Mouse (Mus musculus) liver, embryonic 14.5 days (tissue): Measurements from ENCODE around the gene Tmem238. TPM values are rescaled to one million over a fixed set of nuclear protein-coding genes. Genes with fewer than 3 reads are reported as not detected.

Source experiments
- ATAC-seq: fragments of 200-750 bp; cut with Nextera tagmentation; 2 replicates; pipeline ENCODE4 v1.8.0; 2017; ENCODE audit warnings: moderate number of reproducible peaks, mild to moderate bottlenecking, moderate library complexity; ENCODE audit not compliant: insufficient read depth
- DNase-seq, 3 experiments: peaks; one replicate each; pipeline ENCODE4 v3.0.0-alpha.2; 2012 to 2013; ENCODE audit warnings: low read depth in 3 of 3, low spot score in 3 of 3
- H3K27ac ChIP-seq: fragments of 300-500 bp; sonication (generic); 2 replicates; pipeline ENCODE4 v1.5.1; 2014; ENCODE audit warnings: moderate library complexity, mild to moderate bottlenecking, control low read depth, inconsistent platforms
- H3K27me3 ChIP-seq: fragments of 300-500 bp; sonication (generic); 2 replicates; pipeline ENCODE4 v1.6.1; 2014; ENCODE audit warnings: mild to moderate bottlenecking, low read length, moderate library complexity; ENCODE audit not compliant: control insufficient read depth, insufficient read depth
- H3K36me3 ChIP-seq: fragments of 300-500 bp; sonication (generic); replicated peaks from 2 replicates; pipeline ENCODE4 v1.6.1; 2014; ENCODE audit warnings: low read depth; ENCODE audit not compliant: control insufficient read depth, insufficient read depth
- H3K4me1 ChIP-seq, 2 experiments: fragments of 200-500 bp in 1 of 2; fragments of 300-500 bp in 1 of 2; sonication (generic) in 1 of 2; replicated peaks; 2 replicates each; pipeline ENCODE4 v1.6.1; 2012 to 2014; ENCODE audit warnings: antibody characterized with exemption in 1 of 2, inconsistent platforms in 1 of 2, low read length in 1 of 2; ENCODE audit not compliant: control insufficient read depth in 2 of 2, insufficient read depth in 2 of 2
- H3K4me2 ChIP-seq: fragments of 300-500 bp; sonication (generic); 2 replicates; pipeline ENCODE4 v1.6.1; 2014; ENCODE audit warnings: low read depth, mild to moderate bottlenecking, control low read depth, moderate library complexity
- H3K4me3 ChIP-seq, 2 experiments: fragments of 200-500 bp in 1 of 2; fragments of 300-500 bp in 1 of 2; sonication (generic) in 1 of 2; 2 replicates each; pipeline ENCODE4 v1.5.1; 2012 to 2014; ENCODE audit warnings: low read depth in 2 of 2, low read length in 2 of 2, mild to moderate bottlenecking in 2 of 2, control low read depth in 1 of 2, inconsistent platforms in 1 of 2, moderate library complexity in 1 of 2; ENCODE audit not compliant: insufficient read depth in 1 of 2
- H3K9ac ChIP-seq: fragments of 300-500 bp; sonication (generic); replicated peaks from 2 replicates; pipeline ENCODE4 v1.6.1; 2014; ENCODE audit warnings: mild to moderate bottlenecking, control low read depth, moderate library complexity
- H3K9me3 ChIP-seq: fragments of 300-500 bp; sonication (generic); 2 replicates; pipeline ENCODE4 v1.6.1; 2016; ENCODE audit warnings: low read length, mixed read lengths; ENCODE audit not compliant: control insufficient read depth
- CTCF ChIP-seq: IDR thresholded peaks from 2 replicates; pipeline ENCODE4 v1.5.1; 2016; ENCODE audit warnings: antibody characterized with exemption, low read depth, control low read depth
- EP300 ChIP-seq: IDR thresholded peaks from 2 replicates; pipeline ENCODE4 v1.6.1; 2016; ENCODE audit warnings: antibody characterized with exemption, low read depth
- WGBS: fragments of 180-500 bp; shearing (Covaris S2); extraction: QIAGEN DNeasy Blood & Tissue Kit; methylation state at CpG from one replicate; pipeline ENCODE4 v1.1.7; 2014; ENCODE audit not compliant: insufficient replicate concordance; 5-methylcytosine and 5-hydroxymethylcytosine counted together
- polyA plus RNA-seq, 2 experiments: library from polyadenylated mRNA; depleted of rRNA in 1 of 2; stranded (reverse) in 1 of 2; unstranded in 1 of 2; fragments of >200 nt; fragmentation: Nextera tagmentation in 1 of 2; extraction: Ambion mirVana in 1 of 2; gene quantifications; 2 replicates each; pipeline versions ENCODE4 v1.2.1 to v1.2.3; 2012 to 2014

Tmem238 gene
- polyA plus RNA-seq, 2 experiments: 5.8 to 7.5 TPM

DNA sequence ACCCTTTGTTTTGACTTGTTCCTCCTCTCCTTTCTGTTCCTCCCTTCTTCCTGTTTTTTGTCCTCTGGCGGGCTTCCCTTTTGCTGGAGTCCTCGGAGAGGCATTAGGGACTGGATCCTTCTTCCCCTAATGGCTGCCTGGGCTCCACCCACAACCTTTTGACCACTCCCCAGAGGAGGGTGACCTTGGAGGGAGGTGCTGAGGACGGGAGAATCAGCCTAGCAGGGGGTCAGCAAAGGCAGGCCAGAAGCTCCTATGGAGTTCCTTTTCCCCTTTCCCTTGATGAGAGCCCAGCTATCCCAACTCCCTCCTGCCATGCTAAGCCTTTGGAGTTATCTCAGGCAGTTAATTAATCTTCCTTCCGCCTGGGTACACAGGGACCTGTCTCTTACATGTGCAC, 48.3 kb downstream of the Tmem238 start:
- H3K4me1 ChIP-seq: peaks cover 43 to 49% of the 10 kb centered on the region in 2 experiments
- H3K4me3 ChIP-seq: peak overlapping the region; percentile 69 to 99
- 3% methylated on average over 4 of the region's 4 CpGs for WGBS
- H3K27ac ChIP-seq: peak overlapping the region; percentile 74
- H3K27me3 ChIP-seq: no peaks in the 10 kb centered on the region
- H3K9ac ChIP-seq: peak overlapping the region; percentile 76
- peak; percentile 53 for ATAC-seq
- peaks cover 9% of the 10 kb centered on the region for H3K36me3 ChIP-seq
- H3K9me3 ChIP-seq: no peaks in the 10 kb centered on the region
- peak overlapping the region; percentile 95 for H3K4me2 ChIP-seq
- peak; percentile 63 to 79 (median 67) for DNase-seq
- TF ChIP-seq CTCF (no peak), EP300 (no peak)

DNA sequence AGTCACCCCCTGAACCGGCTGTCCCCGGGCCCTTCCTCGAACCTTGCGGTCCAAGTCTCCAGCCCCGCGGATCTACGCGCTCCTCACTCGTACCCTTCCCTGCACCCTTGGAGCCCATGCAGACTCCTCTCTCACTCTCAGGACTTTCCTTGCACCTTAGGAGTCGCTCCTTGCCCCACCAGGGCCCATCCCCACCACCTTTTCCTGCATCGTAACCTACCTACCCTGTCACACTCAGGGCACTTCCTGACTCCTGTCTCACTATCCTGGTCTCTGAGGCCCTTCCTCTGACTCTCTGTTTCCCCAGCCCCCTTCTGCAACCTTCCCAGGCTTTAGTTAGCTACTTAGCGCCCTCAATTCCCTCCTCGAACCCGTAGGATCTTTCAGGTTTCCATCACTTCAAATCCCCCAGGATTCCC, 49.1 kb downstream of the Tmem238 start:
- Histone ChIP-seq H3K36me3 (peaks cover 4% of the 10 kb centered on the region), H3K9ac (peak overlapping the region; percentile 76), H3K4me3 (peak overlapping the region; percentile 69 to 99), H3K27me3 (no peaks in the 10 kb centered on the region), H3K4me2 (peak overlapping the region; percentile 95), H3K4me1 (peaks cover 37 to 41% of the 10 kb centered on the region in 2 experiments), H3K27ac (peak overlapping the region; percentile 74), H3K9me3 (no peaks in the 10 kb centered on the region)
- TF ChIP-seq CTCF (no peak), EP300 (no peak)
- ATAC-seq: peak; percentile 11
- WGBS: under 1% methylated on average over 14 of the region's 14 CpGs
- no peak for DNase-seq

DNA sequence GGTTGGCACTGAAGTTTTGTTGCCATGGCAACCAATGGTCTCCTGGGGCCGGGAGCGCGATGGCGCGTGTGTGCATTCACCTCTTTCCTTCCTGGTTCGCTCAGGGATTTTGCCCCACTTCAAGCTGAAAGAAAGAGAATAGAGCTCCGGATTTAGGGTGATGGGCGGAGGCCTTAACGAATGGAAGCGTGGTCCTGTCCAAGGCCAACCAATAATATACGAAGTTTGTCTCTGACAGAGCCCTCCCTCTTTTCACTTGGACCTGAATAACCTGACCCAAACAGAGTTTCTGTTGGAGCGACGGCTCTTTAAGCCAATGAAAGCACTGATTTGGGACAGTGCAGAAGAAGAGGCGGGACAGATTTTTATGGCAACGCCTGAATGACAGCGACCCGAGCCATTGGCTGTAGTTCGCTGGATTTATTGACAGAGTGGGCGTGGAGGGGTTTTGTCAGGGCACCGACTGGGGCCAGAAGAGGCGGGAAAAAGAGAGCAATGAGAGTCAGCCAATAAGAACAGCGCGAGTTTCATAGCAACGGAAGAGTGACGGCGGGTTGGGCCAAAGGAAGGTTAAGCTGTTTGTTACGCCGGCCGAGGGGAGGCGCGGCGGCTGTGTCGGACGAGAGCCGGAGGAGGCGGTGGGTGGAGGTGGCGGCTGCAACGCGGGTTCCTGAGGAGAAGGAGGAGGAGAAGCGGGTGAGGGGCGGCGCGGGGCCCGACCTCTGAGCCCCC, 49.7 kb downstream of the Tmem238 start, which contains the start of gene Kmt5c:
Gene Kmt5c (plus strand): TSS at position 572 of the 732 bp plus-strand sequence.
- peak within 1 kb of the TSS; percentile 76 for H3K9ac ChIP-seq
- H3K27ac ChIP-seq: peak within 1 kb of the TSS; percentile 74
- peaks cover 32 to 36% of the 10 kb centered on the region in 2 experiments for H3K4me1 ChIP-seq
- peak within 1 kb of the TSS; percentile 69 to 99 for H3K4me3 ChIP-seq
- TF ChIP-seq EP300 (peak; percentile 38; the same call in 1 of the 2 replicates), CTCF (peak; percentile 64)
- DNase-seq: peak; percentile 98 to 99 (median 99)
- peaks cover 3% of the 10 kb centered on the region for H3K36me3 ChIP-seq
- peak; percentile 86 for ATAC-seq
- under 1% methylated on average over 37 of the region's 44 CpGs for WGBS
- H3K4me2 ChIP-seq: peak within 1 kb of the TSS; percentile 95
- H3K9me3 ChIP-seq: no peaks in the 10 kb centered on the region
- no peaks in the 10 kb centered on the region for H3K27me3 ChIP-seq

DNA sequence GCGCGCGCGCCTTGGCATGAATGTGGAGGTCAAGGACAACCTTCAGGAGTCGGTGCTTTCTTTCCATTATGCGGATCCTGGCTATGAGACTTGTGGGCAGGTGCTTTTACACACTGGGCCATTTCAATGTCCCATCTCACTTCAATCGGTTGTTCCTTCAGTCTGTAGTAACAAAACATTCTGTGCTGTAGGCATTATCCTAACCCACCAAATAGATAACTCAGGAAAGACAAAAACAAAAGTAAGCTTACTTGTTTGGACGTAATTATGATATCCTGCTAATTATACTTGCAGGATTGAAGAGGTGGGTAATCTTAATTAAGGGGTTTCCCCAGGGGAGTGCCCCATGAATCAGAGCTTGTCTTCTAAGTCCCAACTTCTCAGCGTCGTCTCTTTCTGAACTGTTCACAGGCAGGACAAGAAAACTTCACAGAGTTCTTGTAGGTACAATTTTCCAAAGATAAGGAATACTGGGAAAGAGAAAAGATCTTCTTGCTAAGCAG, 50.4 kb downstream of the Tmem238 start:
- no peaks in the 10 kb centered on the region; the same call in none of the 2 replicates for H3K36me3 ChIP-seq
- H3K9ac ChIP-seq: 0 out of 2 replicates have a peak overlapping the region, but pooled peaks have one; percentile 7
- H3K27me3 ChIP-seq: no peaks in the 10 kb centered on the region
- no peaks in the 10 kb centered on the region for H3K9me3 ChIP-seq
- peak overlapping the region; percentile 50 to 69 for H3K4me3 ChIP-seq
- TF ChIP-seq CTCF (no peak), EP300 (no peak)
- H3K4me1 ChIP-seq: peaks cover 26 to 30% of the 10 kb centered on the region in 2 experiments
- DNase-seq: no peak
- H3K27ac ChIP-seq: no peak overlapping the region; the same call in 1 of the 2 replicates
- no peak for ATAC-seq
- peak overlapping the region; percentile 95 for H3K4me2 ChIP-seq
- WGBS: 58% methylated on average over 10 of the region's 10 CpGs

Other genes with a start within 250 kb of the Tmem238 start
Only the 30 nearest of the 31 such genes appear.
- 0.15 and 0.22 TPM in 2 replicates for gene Syt5, start 242.1 kb downstream of the Tmem238 start, polyA plus RNA-seq (2012; rRNA removed)
- gene Syt5, start 242.1 kb downstream of the Tmem238 start, polyA plus RNA-seq (2014; fragmentation: Nextera tagmentation; extraction: Ambion mirVana): 0.25 and 0.81 TPM in 2 replicates
- gene Ptprh, start 185.6 kb downstream of the Tmem238 start, polyA plus RNA-seq (2012; rRNA removed): not detected in 2 replicates
- gene Ptprh, start 185.6 kb downstream of the Tmem238 start, polyA plus RNA-seq (2014; fragmentation: Nextera tagmentation; extraction: Ambion mirVana): not detected in 2 replicates
- gene Tmem86b, start 158.2 kb downstream of the Tmem238 start, polyA plus RNA-seq (2012; rRNA removed): 36.4 and 51.0 TPM in 2 replicates
- gene Tmem86b, start 158.2 kb downstream of the Tmem238 start, polyA plus RNA-seq (2014; fragmentation: Nextera tagmentation; extraction: Ambion mirVana): 30.5 and 32.9 TPM in 2 replicates
- 30.8 and 33.6 TPM in 2 replicates for gene Ppp6r1, start 130.6 kb downstream of the Tmem238 start, polyA plus RNA-seq (2012; rRNA removed)
- gene Ppp6r1, start 130.6 kb downstream of the Tmem238 start, polyA plus RNA-seq (2014; fragmentation: Nextera tagmentation; extraction: Ambion mirVana): 4.3 and 5.1 TPM in 2 replicates
- gene Hspbp1, start 104.6 kb downstream of the Tmem238 start, polyA plus RNA-seq (2012; rRNA removed): 28.2 and 38.5 TPM in 2 replicates
- gene Hspbp1, start 104.6 kb downstream of the Tmem238 start, polyA plus RNA-seq (2014; fragmentation: Nextera tagmentation; extraction: Ambion mirVana): 56.7 and 60.6 TPM in 2 replicates
- 0.39 and 0.54 TPM in 2 replicates for gene Brsk1, start 99.1 kb downstream of the Tmem238 start, polyA plus RNA-seq (2012; rRNA removed)
- gene Brsk1, start 99.1 kb downstream of the Tmem238 start, polyA plus RNA-seq (2014; fragmentation: Nextera tagmentation; extraction: Ambion mirVana): not detected in 2 replicates
- gene Tmem150b, start 64.4 kb downstream of the Tmem238 start, polyA plus RNA-seq (2012; rRNA removed): 0.31 TPM in 2 replicates
- 0.18 TPM in 1 of 2 replicates, not detected in the other for gene Tmem150b, start 64.4 kb downstream of the Tmem238 start, polyA plus RNA-seq (2014; fragmentation: Nextera tagmentation; extraction: Ambion mirVana)
- 75.7 and 78.7 TPM in 2 replicates for gene Kmt5c, start 49.5 kb downstream of the Tmem238 start, polyA plus RNA-seq (2012; rRNA removed)
- 37.8 and 44.7 TPM in 2 replicates for gene Kmt5c, start 49.5 kb downstream of the Tmem238 start, polyA plus RNA-seq (2014; fragmentation: Nextera tagmentation; extraction: Ambion mirVana)
- gene Cox6b2, start 36.6 kb downstream of the Tmem238 start, polyA plus RNA-seq (2012; rRNA removed): 111 and 119 TPM in 2 replicates
- gene Cox6b2, start 36.6 kb downstream of the Tmem238 start, polyA plus RNA-seq (2014; fragmentation: Nextera tagmentation; extraction: Ambion mirVana): 81.9 and 88.1 TPM in 2 replicates
- not detected in 2 replicates for gene Fam71e2, start 18.4 kb downstream of the Tmem238 start, polyA plus RNA-seq (2012; rRNA removed)
- not detected in 2 replicates for gene Fam71e2, start 18.4 kb downstream of the Tmem238 start, polyA plus RNA-seq (2014; fragmentation: Nextera tagmentation; extraction: Ambion mirVana)
- 0.03 and 0.09 TPM in 2 replicates for gene Il11, start 6.8 kb downstream of the Tmem238 start, polyA plus RNA-seq (2012; rRNA removed)
- gene Il11, start 6.8 kb downstream of the Tmem238 start, polyA plus RNA-seq (2014; fragmentation: Nextera tagmentation; extraction: Ambion mirVana): not detected in 2 replicates
- gene Tmem190, start 6.7 kb downstream of the Tmem238 start, polyA plus RNA-seq (2012; rRNA removed): not detected in 2 replicates
- gene Tmem190, start 6.7 kb downstream of the Tmem238 start, polyA plus RNA-seq (2014; fragmentation: Nextera tagmentation; extraction: Ambion mirVana): not detected in 2 replicates
- 237 and 307 TPM in 2 replicates for gene Rpl28, start 3.2 kb upstream of the Tmem238 start, polyA plus RNA-seq (2012; rRNA removed)
- gene Rpl28, start 3.2 kb upstream of the Tmem238 start, polyA plus RNA-seq (2014; fragmentation: Nextera tagmentation; extraction: Ambion mirVana): 185 and 186 TPM in 2 replicates
- 186 and 265 TPM in 2 replicates for gene Ube2s, start 22.9 kb upstream of the Tmem238 start, polyA plus RNA-seq (2012; rRNA removed)
- gene Ube2s, start 22.9 kb upstream of the Tmem238 start, polyA plus RNA-seq (2014; fragmentation: Nextera tagmentation; extraction: Ambion mirVana): 295 and 316 TPM in 2 replicates
- 0.01 and 0.14 TPM in 2 replicates for gene Shisa7, start 55.0 kb upstream of the Tmem238 start, polyA plus RNA-seq (2012; rRNA removed)
- not detected in 2 replicates for gene Shisa7, start 55.0 kb upstream of the Tmem238 start, polyA plus RNA-seq (2014; fragmentation: Nextera tagmentation; extraction: Ambion mirVana)
- 1.6 and 2.4 TPM in 2 replicates for gene Isoc2b, start 80.6 kb upstream of the Tmem238 start, polyA plus RNA-seq (2012; rRNA removed)
- gene Isoc2b, start 80.6 kb upstream of the Tmem238 start, polyA plus RNA-seq (2014; fragmentation: Nextera tagmentation; extraction: Ambion mirVana): 2.8 and 3.8 TPM in 2 replicates
- gene Isoc2a, start 87.5 kb upstream of the Tmem238 start, polyA plus RNA-seq (2012; rRNA removed): 6.6 and 6.7 TPM in 2 replicates
- gene Isoc2a, start 87.5 kb upstream of the Tmem238 start, polyA plus RNA-seq (2014; fragmentation: Nextera tagmentation; extraction: Ambion mirVana): 0.56 and 0.86 TPM in 2 replicates
- 0.02 TPM in 1 of 2 replicates, not detected in the other for gene Gm36210, start 116.9 kb upstream of the Tmem238 start, polyA plus RNA-seq (2012; rRNA removed)
- gene Gm36210, start 116.9 kb upstream of the Tmem238 start, polyA plus RNA-seq (2014; fragmentation: Nextera tagmentation; extraction: Ambion mirVana): not detected in 2 replicates
- gene Zfp628, start 125.6 kb upstream of the Tmem238 start, polyA plus RNA-seq (2012; rRNA removed): 2.9 and 3.7 TPM in 2 replicates
- 1.5 and 1.6 TPM in 2 replicates for gene Zfp628, start 125.6 kb upstream of the Tmem238 start, polyA plus RNA-seq (2014; fragmentation: Nextera tagmentation; extraction: Ambion mirVana)
- 0.38 and 0.39 TPM in 2 replicates for gene Nat14, start 132.4 kb upstream of the Tmem238 start, polyA plus RNA-seq (2012; rRNA removed)
- gene Nat14, start 132.4 kb upstream of the Tmem238 start, polyA plus RNA-seq (2014; fragmentation: Nextera tagmentation; extraction: Ambion mirVana): 0.10 and 0.11 TPM in 2 replicates
- gene Ssc5d, start 136.1 kb upstream of the Tmem238 start, polyA plus RNA-seq (2012; rRNA removed): 0.12 and 0.14 TPM in 2 replicates
- 0.03 and 0.09 TPM in 2 replicates for gene Ssc5d, start 136.1 kb upstream of the Tmem238 start, polyA plus RNA-seq (2014; fragmentation: Nextera tagmentation; extraction: Ambion mirVana)
- 0.01 and 0.02 TPM in 2 replicates for gene Sbk2, start 174.8 kb upstream of the Tmem238 start, polyA plus RNA-seq (2012; rRNA removed)
- gene Sbk2, start 174.8 kb upstream of the Tmem238 start, polyA plus RNA-seq (2014; fragmentation: Nextera tagmentation; extraction: Ambion mirVana): not detected in 2 replicates
- not detected in 2 replicates for gene Sbk3, start 181.5 kb upstream of the Tmem238 start, polyA plus RNA-seq (2012; rRNA removed)
- not detected in 2 replicates for gene Sbk3, start 181.5 kb upstream of the Tmem238 start, polyA plus RNA-seq (2014; fragmentation: Nextera tagmentation; extraction: Ambion mirVana)
- 6.7 and 11.2 TPM in 2 replicates for gene Zfp579, start 206.5 kb upstream of the Tmem238 start, polyA plus RNA-seq (2012; rRNA removed)
- gene Zfp579, start 206.5 kb upstream of the Tmem238 start, polyA plus RNA-seq (2014; fragmentation: Nextera tagmentation; extraction: Ambion mirVana): 2.8 and 4.0 TPM in 2 replicates
- gene Zfp524, start 224.8 kb upstream of the Tmem238 start, polyA plus RNA-seq (2012; rRNA removed): 9.1 and 9.5 TPM in 2 replicates
- 8.9 TPM in 2 replicates for gene Zfp524, start 224.8 kb upstream of the Tmem238 start, polyA plus RNA-seq (2014; fragmentation: Nextera tagmentation; extraction: Ambion mirVana)
- 12.1 and 14.1 TPM in 2 replicates for gene Fiz1, start 225.0 kb upstream of the Tmem238 start, polyA plus RNA-seq (2012; rRNA removed)
- 10.7 and 13.2 TPM in 2 replicates for gene Fiz1, start 225.0 kb upstream of the Tmem238 start, polyA plus RNA-seq (2014; fragmentation: Nextera tagmentation; extraction: Ambion mirVana)
- gene Gm44973, start 225.8 kb upstream of the Tmem238 start, polyA plus RNA-seq (2012; rRNA removed): 0.03 and 0.10 TPM in 2 replicates
- gene Gm44973, start 225.8 kb upstream of the Tmem238 start, polyA plus RNA-seq (2014; fragmentation: Nextera tagmentation; extraction: Ambion mirVana): 1.6 and 1.9 TPM in 2 replicates
- gene Zfp865, start 230.7 kb upstream of the Tmem238 start, polyA plus RNA-seq (2012; rRNA removed): 6.4 and 7.6 TPM in 2 replicates
- gene Zfp865, start 230.7 kb upstream of the Tmem238 start, polyA plus RNA-seq (2014; fragmentation: Nextera tagmentation; extraction: Ambion mirVana): 0.98 and 1.0 TPM in 2 replicates
- gene Ccdc106, start 230.9 kb upstream of the Tmem238 start, polyA plus RNA-seq (2012; rRNA removed): 0.49 and 0.64 TPM in 2 replicates
- 0.24 and 0.35 TPM in 2 replicates for gene Ccdc106, start 230.9 kb upstream of the Tmem238 start, polyA plus RNA-seq (2014; fragmentation: Nextera tagmentation; extraction: Ambion mirVana)
- not detected in 2 replicates for gene 4632433K11Rik, start 244.5 kb upstream of the Tmem238 start, polyA plus RNA-seq (2012; rRNA removed)
- not detected in 2 replicates for gene 4632433K11Rik, start 244.5 kb upstream of the Tmem238 start, polyA plus RNA-seq (2014; fragmentation: Nextera tagmentation; extraction: Ambion mirVana)